Mouse (Mus musculus) embryo, embryonic 10.5 days (tissue): Measurements from ENCODE around the gene Ucn2.

Experiments
- DNase-seq: peaks from one replicate; pipeline ENCODE4 v3.0.0-alpha.2; 2015; ENCODE audit warnings: low spot score

Gene Ucn2

GRCm38 (mm10) chr9:108985710-108986109 lies at the start of gene Ucn2:
Ucn2 (plus strand) TSS chr9:108986010.
- DNase-seq, result no peak

- peak; percentile 98 for DNase-seq
These were observed 49.1 kb upstream of the Ucn2 start, which contains the start of gene Uqcrc1 for GRCm38 (mm10) chr9:108936418-108937364. Uqcrc1 (plus strand) TSS chr9:108936633.

GRCm38 (mm10) chr9:108945111-108945510 lies 40.7 kb upstream of the Ucn2 start:
- no peak for DNase-seq

GRCm38 (mm10) chr9:108945608-108946007 lies 40.2 kb upstream of the Ucn2 start:
- DNase-seq, result no peak

- DNase-seq, result peak; percentile 50
These were observed 36.4 kb upstream of the Ucn2 start for GRCm38 (mm10) chr9:108949231-108949966.

DNA sequence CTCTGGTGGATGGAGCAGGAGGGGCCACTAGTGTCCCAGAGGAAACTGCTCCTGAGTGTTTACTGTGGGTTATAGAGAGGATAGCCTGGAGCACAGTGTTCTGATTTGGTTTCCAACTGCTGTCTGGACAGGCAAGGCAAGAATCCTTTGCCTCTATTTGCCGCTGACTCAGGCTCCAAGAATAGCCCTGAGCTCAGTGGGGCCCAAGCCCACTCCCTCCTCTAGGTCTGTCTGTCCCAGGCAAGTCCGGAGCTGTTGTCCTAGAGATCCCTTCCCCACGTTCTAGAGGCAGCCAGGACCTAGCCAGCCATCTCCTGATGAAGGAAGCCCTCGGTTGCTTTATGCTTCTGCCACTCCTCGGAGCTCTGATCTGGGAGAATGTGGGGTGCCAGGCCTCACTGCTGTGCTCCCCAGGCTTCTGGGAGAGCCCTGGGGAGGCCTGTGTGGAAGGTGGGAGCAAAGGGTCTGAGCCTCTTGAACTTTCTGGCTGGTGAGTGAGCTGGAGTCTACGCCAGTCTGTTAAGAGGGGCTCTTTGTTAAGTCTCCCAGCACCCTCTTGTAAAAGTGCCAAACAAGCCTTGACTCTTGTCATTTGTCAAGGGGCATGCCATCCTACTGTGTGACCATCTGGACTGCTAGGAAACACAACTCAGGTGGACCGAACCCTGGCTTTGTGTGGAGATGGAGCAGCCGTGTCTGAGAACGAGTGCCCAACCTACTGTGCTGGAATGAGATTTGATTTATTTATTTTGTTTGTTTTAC lies 35.7 kb upstream of the Ucn2 start:
- no peak for DNase-seq

DNA sequence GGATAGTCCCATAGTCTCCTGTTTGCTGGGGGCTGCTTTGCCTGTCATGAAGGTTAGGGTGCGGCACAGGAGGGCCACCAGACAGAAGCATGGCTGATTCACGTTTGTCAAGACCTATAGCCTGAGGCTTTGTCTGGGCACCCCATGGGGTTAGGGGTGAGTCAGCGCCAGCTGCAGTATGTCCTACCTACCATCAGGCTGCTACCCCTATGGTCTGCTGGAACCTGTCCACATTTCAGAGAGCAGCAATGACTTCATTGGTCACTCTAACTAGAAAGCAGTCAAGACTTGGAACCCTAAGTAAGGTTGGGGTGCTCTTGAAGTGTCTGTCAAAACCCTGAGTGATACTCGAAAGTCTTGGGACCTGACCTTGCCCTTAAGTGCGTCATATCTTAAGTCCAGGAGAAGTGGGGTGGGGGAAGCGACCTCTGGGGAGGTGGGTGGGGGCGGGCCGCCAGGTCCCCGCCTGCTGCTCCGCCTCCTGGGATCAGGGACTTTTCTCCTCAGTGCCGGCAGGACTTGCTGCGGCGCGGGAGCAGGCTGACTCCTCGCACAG lies 32.7 kb upstream of the Ucn2 start, which contains the start of gene Col7a1:
Gene Col7a1 (plus strand): TSS at position 506 of the 556 bp plus-strand sequence.
- DNase-seq, result no peak

- DNase-seq, result no peak
These were observed 30.6 kb upstream of the Ucn2 start for GRCm38 (mm10) chr9:108955241-108955640.

DNA sequence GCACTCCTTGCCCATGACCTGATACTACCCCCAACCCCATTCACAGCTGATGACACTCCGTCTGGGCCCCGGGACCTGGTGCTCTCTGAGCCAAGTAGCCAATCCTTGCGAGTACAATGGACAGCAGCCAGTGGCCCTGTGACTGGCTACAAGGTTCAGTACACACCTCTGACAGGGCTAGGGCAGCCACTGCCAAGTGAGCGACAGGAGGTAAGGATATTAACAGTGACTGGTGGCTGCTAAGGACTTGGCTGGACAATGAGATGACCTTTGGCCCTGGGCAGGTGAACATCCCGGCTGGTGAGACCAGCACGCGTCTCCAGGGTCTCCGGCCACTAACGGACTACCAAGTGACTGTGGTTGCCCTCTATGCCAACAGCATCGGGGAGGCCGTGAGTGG lies 30.0 kb upstream of the Ucn2 start:
- DNase-seq, result no peak

- no peak for DNase-seq
These were observed 22.2 kb upstream of the Ucn2 start for GRCm38 (mm10) chr9:108963577-108963976.

DNA sequence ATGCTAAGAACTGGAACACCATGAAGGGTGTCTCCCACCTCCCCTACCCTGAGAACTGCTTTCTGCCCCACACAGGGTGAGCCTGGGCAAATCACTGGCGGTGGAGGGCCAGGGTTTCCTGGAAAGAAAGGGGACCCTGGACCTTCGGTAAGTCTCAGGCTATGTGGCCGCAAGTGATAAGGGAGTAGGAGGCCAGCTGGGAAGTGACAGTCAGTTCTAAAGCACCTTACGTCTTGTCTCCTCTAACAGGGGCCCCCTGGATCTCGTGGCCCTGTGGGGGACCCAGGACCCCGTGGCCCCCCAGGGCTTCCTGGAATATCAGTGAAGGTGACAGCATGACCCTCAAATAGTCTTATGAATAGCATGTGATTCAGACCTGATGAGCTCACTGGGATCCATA lies 21.5 kb upstream of the Ucn2 start:
- DNase-seq, result no peak

- no peak for DNase-seq
These were observed 15.2 kb upstream of the Ucn2 start for GRCm38 (mm10) chr9:108970623-108971022.

GRCm38 (mm10) chr9:108976483-108976882 lies 9.3 kb upstream of the Ucn2 start:
- DNase-seq, result no peak

DNA sequence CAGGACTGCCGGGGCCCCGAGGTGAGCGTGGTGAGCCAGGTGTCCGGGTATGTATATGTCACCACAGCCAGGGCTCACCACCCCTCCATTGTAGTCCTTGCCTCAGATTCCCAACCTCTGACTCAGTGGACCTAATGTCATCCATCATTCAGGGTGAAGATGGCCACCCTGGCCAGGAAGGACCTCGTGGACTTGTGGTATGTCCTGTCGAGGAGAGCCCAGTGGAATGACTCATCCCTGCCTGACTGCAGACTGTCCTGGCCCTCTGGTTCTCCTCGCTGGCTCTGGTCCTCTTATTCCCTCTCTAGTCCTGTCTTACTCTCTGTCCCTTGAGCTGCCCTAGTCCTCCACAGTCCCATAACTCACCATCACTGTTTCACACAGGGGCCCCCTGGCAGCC lies 7.8 kb upstream of the Ucn2 start:
- DNase-seq, result no peak

GRCm38 (mm10) chr9:108982498-108982897 lies 3.3 kb upstream of the Ucn2 start:
- DNase-seq, result no peak

DNA sequence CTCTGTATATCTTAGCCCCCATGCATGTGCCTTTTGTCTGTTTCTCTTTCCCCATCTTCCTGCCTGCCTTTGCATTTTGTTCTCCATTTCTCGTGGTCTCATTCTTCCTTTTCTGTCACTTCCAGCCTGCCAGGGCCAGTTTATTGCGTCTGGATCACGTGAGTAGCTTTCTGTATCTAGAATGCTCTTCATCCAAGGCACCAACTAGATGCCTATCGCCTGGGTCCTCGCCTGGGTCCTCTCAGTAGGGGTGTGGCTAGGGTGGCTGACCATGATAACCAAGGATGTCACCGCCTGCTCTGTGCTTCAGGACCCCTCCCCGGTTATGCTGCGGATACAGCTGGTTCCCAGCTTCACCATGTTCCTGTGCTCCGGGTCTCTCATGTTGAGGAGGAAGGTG lies 2.6 kb upstream of the Ucn2 start:
- no peak for DNase-seq

DNA sequence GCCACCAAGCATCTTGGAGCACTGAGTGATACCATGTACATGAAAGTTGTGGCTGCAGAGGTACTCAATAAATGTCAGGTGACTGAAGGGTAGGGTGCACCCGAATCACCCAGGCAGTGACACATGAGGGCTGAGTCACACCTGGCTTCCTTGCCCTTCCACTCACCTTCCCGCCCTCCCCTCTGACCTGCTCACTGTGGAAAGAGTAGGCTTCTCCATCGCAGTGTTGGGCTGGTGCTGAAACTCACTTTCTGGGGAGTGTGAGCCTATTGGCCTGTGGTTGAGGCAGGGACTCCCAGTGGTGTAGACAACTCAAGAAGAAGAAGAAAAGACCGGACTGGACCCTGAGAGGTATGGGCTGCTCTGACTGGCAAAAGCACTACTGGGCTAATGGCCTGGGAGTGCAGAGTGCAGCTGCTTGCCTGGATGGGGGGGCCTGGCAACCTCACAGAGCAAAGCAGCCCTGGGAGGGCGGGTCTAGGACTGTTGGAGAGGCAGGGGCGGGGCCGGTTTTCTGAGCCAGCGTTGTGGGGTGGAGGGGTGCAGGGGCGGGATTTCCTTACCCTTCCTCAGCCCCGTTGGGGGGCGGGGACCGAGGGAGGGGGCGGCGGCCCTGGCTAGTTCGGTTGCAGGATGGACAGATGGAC lies 2.0 kb downstream of the Ucn2 start:
- DNase-seq, result peak; percentile 38

GRCm38 (mm10) chr9:108989802-108990461 lies 4.1 kb downstream of the Ucn2 start:
- no peak for DNase-seq

DNA sequence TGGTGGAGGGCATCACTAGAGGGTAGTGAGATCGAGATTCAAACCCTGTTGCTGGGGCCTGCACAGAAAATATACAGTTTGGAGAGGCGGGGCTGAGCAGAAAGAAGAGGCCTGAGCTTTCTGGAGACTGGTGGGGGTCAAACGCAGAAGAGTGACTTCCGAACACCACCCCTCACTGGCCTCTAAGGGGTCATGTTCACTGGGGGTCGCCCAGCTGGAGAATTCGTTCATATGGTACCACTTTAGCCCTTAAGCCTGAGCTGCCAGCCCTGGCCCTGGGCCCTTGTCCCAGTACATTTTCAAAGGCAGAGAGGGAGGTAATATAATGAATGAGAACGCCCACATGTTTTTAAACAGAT lies 4.6 kb downstream of the Ucn2 start:
- DNase-seq, result peak; percentile 34

GRCm38 (mm10) chr9:108991428-108992084 lies 5.7 kb downstream of the Ucn2 start, which contains the start of gene Pfkfb4:
Pfkfb4 (plus strand) TSS chr9:108991778.
- peak; percentile 100 for DNase-seq
